Mouse (Mus musculus) megakaryocyte, embryonic 14.5 days (primary cell): ENCODE measurements around the gene Cox5b. TPM values are rescaled to one million over a fixed set of nuclear protein-coding genes. Genes with fewer than 3 reads are reported as not detected.

Experiments used
- H3K27me3 ChIP-seq: replicated peaks from 2 replicates; pipeline ENCODE3; 2012; ENCODE audit warnings: inconsistent platforms
- H3K36me3 ChIP-seq: replicated peaks from 2 replicates; pipeline ENCODE3; 2012; ENCODE audit warnings: low read length, inconsistent platforms, mixed read lengths
- H3K4me1 ChIP-seq: 2 replicates; pipeline ENCODE4 v1.6.1; 2012; ENCODE audit warnings: inconsistent platforms
- H3K4me3 ChIP-seq: replicated peaks from 2 replicates; pipeline ENCODE3; 2012; ENCODE audit warnings: moderate library complexity, mild to moderate bottlenecking, inconsistent platforms
- H3K9me3 ChIP-seq: 2 replicates; pipeline ENCODE4 v1.6.1; 2012; ENCODE audit warnings: inconsistent platforms
- FLI1 ChIP-seq: IDR thresholded peaks from 2 replicates; pipeline ENCODE4 v1.6.1; 2012; ENCODE audit warnings: low read length, inconsistent platforms, mixed read lengths
- GATA1 ChIP-seq: IDR thresholded peaks from 3 replicates; pipeline ENCODE4 v1.6.1; 2012; ENCODE audit warnings: mixed read lengths, low read length, inconsistent platforms, borderline replicate concordance
- polyA plus RNA-seq: library from polyadenylated mRNA; stranded (reverse); fragments of >175 nt; gene quantifications from 2 replicates; pipeline ENCODE4 v1.2.3, GENCODE M21; 2012; ENCODE audit warnings: low replicate concordance; ENCODE audit not compliant: insufficient read depth

Gene Cox5b
- polyA plus RNA-seq, 1 experiment: 3,162 TPM

GRCm38 (mm10) chr1:36690671-36691235 lies 496 bp upstream of the Cox5b start:
- peak overlapping the region; percentile 99 for H3K4me3 ChIP-seq
- peaks cover 30% of the 10 kb centered on the region for H3K36me3 ChIP-seq
- peaks cover 4% of the 10 kb centered on the region; the same call in 1 of the 2 replicates for H3K9me3 ChIP-seq
- TF ChIP-seq FLI1 (no peak), GATA1 (no peak)
- peaks cover 20% of the 10 kb centered on the region for H3K4me1 ChIP-seq
- peaks cover 1% of the 10 kb centered on the region for H3K27me3 ChIP-seq

- TF ChIP-seq FLI1 (no peak), GATA1 (no peak)
- H3K4me1 ChIP-seq: peaks cover 35% of the 10 kb centered on the region
- H3K36me3 ChIP-seq: peaks cover 52% of the 10 kb centered on the region
Measured at GRCm38 (mm10) chr1:36694871-36695270, 3.6 kb downstream of the Cox5b start.

GRCm38 (mm10) chr1:36696411-36696810 lies 5.2 kb downstream of the Cox5b start:
- no peak overlapping the region for H3K4me3 ChIP-seq
- peaks cover 27% of the 10 kb centered on the region for H3K4me1 ChIP-seq
- H3K36me3 ChIP-seq: peaks cover 68% of the 10 kb centered on the region
- H3K27me3 ChIP-seq: no peaks in the 10 kb centered on the region
- H3K9me3 ChIP-seq: no peaks in the 10 kb centered on the region
- TF ChIP-seq GATA1 (no peak), FLI1 (no peak)

More at GRCm38 (mm10) chr1:36694871-36695270, 3.6 kb downstream of the Cox5b start:
- Histone ChIP-seq H3K4me3 (no peak overlapping the region), H3K9me3 (no peaks in the 10 kb centered on the region), H3K27me3 (no peaks in the 10 kb centered on the region)

- Histone ChIP-seq H3K4me3 (no peak overlapping the region), H3K4me1 (peaks cover 24% of the 10 kb centered on the region), H3K27me3 (no peaks in the 10 kb centered on the region), H3K36me3 (peaks cover 74% of the 10 kb centered on the region), H3K9me3 (no peaks in the 10 kb centered on the region)
- TF ChIP-seq GATA1 (no peak), FLI1 (no peak)
Measured at GRCm38 (mm10) chr1:36697030-36697429, 5.8 kb downstream of the Cox5b start.

- no peak overlapping the region for H3K4me3 ChIP-seq
- no peaks in the 10 kb centered on the region for H3K9me3 ChIP-seq
- H3K27me3 ChIP-seq: no peaks in the 10 kb centered on the region
- no peak for TF ChIP-seq FLI1
- no peak for TF ChIP-seq GATA1
- H3K4me1 ChIP-seq: peaks cover 43% of the 10 kb centered on the region
- H3K36me3 ChIP-seq: peaks cover 63% of the 10 kb centered on the region
Measured at GRCm38 (mm10) chr1:36707166-36707565, 15.9 kb downstream of the Cox5b start.

- no peaks in the 10 kb centered on the region for H3K9me3 ChIP-seq
- no peak overlapping the region for H3K4me3 ChIP-seq
- H3K36me3 ChIP-seq: peaks cover 57% of the 10 kb centered on the region
- peaks cover 43% of the 10 kb centered on the region for H3K4me1 ChIP-seq
- H3K27me3 ChIP-seq: no peaks in the 10 kb centered on the region
- TF ChIP-seq FLI1 (no peak), GATA1 (no peak)
Measured at GRCm38 (mm10) chr1:36707797-36708196, 16.5 kb downstream of the Cox5b start.

- Histone ChIP-seq H3K4me3 (peak overlapping the region; percentile 96), H3K36me3 (peaks cover 49% of the 10 kb centered on the region), H3K9me3 (peaks cover 4% of the 10 kb centered on the region), H3K4me1 (peaks cover 39% of the 10 kb centered on the region), H3K27me3 (no peaks in the 10 kb centered on the region)
- TF ChIP-seq GATA1 (no peak), FLI1 (no peak)
Measured at GRCm38 (mm10) chr1:36708626-36709025, 17.4 kb downstream of the Cox5b start.

GRCm38 (mm10) chr1:36709055-36709853 lies 18.0 kb downstream of the Cox5b start:
- Histone ChIP-seq H3K27me3 (peaks cover 2% of the 10 kb centered on the region), H3K9me3 (peaks cover 11% of the 10 kb centered on the region), H3K4me1 (peaks cover 37% of the 10 kb centered on the region), H3K36me3 (peaks cover 42% of the 10 kb centered on the region), H3K4me3 (peak overlapping the region; percentile 96)
- no peak for TF ChIP-seq FLI1
- TF ChIP-seq GATA1: no peak

- H3K4me3 ChIP-seq: peak within 1 kb of the TSS; percentile 96
- no peak for TF ChIP-seq GATA1
- no peak for TF ChIP-seq FLI1
- peaks cover 37% of the 10 kb centered on the region for H3K4me1 ChIP-seq
- H3K36me3 ChIP-seq: peaks cover 36% of the 10 kb centered on the region
- H3K27me3 ChIP-seq: peaks cover 6% of the 10 kb centered on the region
- H3K9me3 ChIP-seq: peaks cover 15% of the 10 kb centered on the region
Measured at GRCm38 (mm10) chr1:36709854-36710280, 18.6 kb downstream of the Cox5b start, which contains the start of gene 4933424G06Rik. 4933424G06Rik (plus strand) TSS chr1:36710149.

GRCm38 (mm10) chr1:36711104-36711503 lies 19.9 kb downstream of the Cox5b start:
- TF ChIP-seq GATA1 (no peak), FLI1 (no peak)
- Histone ChIP-seq H3K27me3 (peaks cover 11% of the 10 kb centered on the region), H3K36me3 (peaks cover 24% of the 10 kb centered on the region), H3K4me3 (no peak overlapping the region), H3K4me1 (peaks cover 34% of the 10 kb centered on the region), H3K9me3 (peaks cover 15% of the 10 kb centered on the region)
